Mouse (Mus musculus) lung, embryonic 16.5 days (tissue): Measurements from ENCODE around the gene Pdia5. TPM values are rescaled to one million over a fixed set of nuclear protein-coding genes. Genes with fewer than 3 reads are reported as not detected.

Source experiments
- ATAC-seq: fragments of 200-750 bp; cut with Nextera tagmentation; 2 replicates; pipeline ENCODE4 v1.8.0; 2017; ENCODE audit warnings: low read depth, mild to moderate bottlenecking, moderate library complexity
- H3K27ac ChIP-seq: fragments of 300-500 bp; sonication (generic); 2 replicates; pipeline ENCODE4 v1.5.1; 2014; ENCODE audit warnings: mild to moderate bottlenecking, control low read depth, low read length
- H3K27me3 ChIP-seq: fragments of 300-500 bp; sonication (generic); 2 replicates; pipeline ENCODE4 v1.6.1; 2014; ENCODE audit warnings: low read depth, low read length, mixed read lengths; ENCODE audit not compliant: control insufficient read depth, insufficient read depth
- H3K36me3 ChIP-seq: fragments of 300-500 bp; sonication (generic); 2 replicates; pipeline ENCODE4 v1.6.1; 2014; ENCODE audit warnings: low read length; ENCODE audit not compliant: control insufficient read depth, insufficient read depth
- H3K4me1 ChIP-seq: fragments of 300-500 bp; sonication (generic); replicated peaks from 2 replicates; pipeline ENCODE4 v1.6.1; 2014; ENCODE audit warnings: low read length, mixed read lengths; ENCODE audit not compliant: control insufficient read depth, insufficient read depth
- H3K4me2 ChIP-seq: fragments of 300-500 bp; sonication (generic); 2 replicates; pipeline ENCODE4 v1.6.1; 2014; ENCODE audit warnings: low read depth, low read length, control low read depth
- H3K4me3 ChIP-seq: fragments of 300-500 bp; sonication (generic); 2 replicates; pipeline ENCODE4 v1.5.1; 2014; ENCODE audit warnings: mild to moderate bottlenecking, low read length, control low read depth
- H3K9ac ChIP-seq: fragments of 300-500 bp; sonication (generic); 2 replicates; pipeline ENCODE4 v1.6.1; 2014; ENCODE audit warnings: low read length, control low read depth
- H3K9me3 ChIP-seq: fragments of 300-500 bp; sonication (generic); 2 replicates; pipeline ENCODE4 v1.6.1; 2016; ENCODE audit warnings: low read length; ENCODE audit not compliant: control insufficient read depth
- WGBS: fragments of 180-500 bp; shearing (Covaris S2); extraction: QIAGEN DNeasy Blood & Tissue Kit; methylation state at CpG from one replicate; pipeline ENCODE4 v1.1.7; 2014; 5-methylcytosine and 5-hydroxymethylcytosine counted together
- polyA plus RNA-seq: library from polyadenylated mRNA; unstranded; fragments of >200 nt; fragmentation: Nextera tagmentation; extraction: Ambion mirVana; gene quantifications from 2 replicates; pipeline ENCODE4 v1.2.1, GENCODE M21; 2015

The Pdia5 gene
- polyA plus RNA-seq, 1 experiment from 2014 or later = 40.3 TPM

GRCm38 (mm10) chr16:35458297-35458696, 32.4 kb downstream of the Pdia5 start:
- Histone ChIP-seq H3K36me3 (peaks cover 5% of the 10 kb centered on the region; the same call in 1 of the 2 replicates), H3K27me3 (no peaks in the 10 kb centered on the region), H3K4me1 (no peaks in the 10 kb centered on the region), H3K9ac (no peak overlapping the region), H3K4me2 (no peak overlapping the region), H3K9me3 (no peaks in the 10 kb centered on the region), H3K4me3 (no peak overlapping the region), H3K27ac (no peak overlapping the region)
- no peak for ATAC-seq
- 80% methylated on average over 11 of the region's 11 CpGs for WGBS

- no peaks in the 10 kb centered on the region for H3K4me1 ChIP-seq
- H3K9me3 ChIP-seq = no peaks in the 10 kb centered on the region
- 62% methylated on average over 8 of the region's 8 CpGs for WGBS
- H3K36me3 ChIP-seq = peaks cover 5% of the 10 kb centered on the region; the same call in 1 of the 2 replicates
- H3K9ac ChIP-seq = no peak overlapping the region
- no peak overlapping the region for H3K27ac ChIP-seq
- H3K27me3 ChIP-seq = no peaks in the 10 kb centered on the region
- H3K4me3 ChIP-seq = no peak overlapping the region
- no peak for ATAC-seq
- no peak overlapping the region for H3K4me2 ChIP-seq
Observed at GRCm38 (mm10) chr16:35457488-35457887, 33.2 kb downstream of the Pdia5 start.

GRCm38 (mm10) chr16:35457011-35457419, 33.7 kb downstream of the Pdia5 start:
- H3K4me2 ChIP-seq = no peak overlapping the region
- H3K9ac ChIP-seq = no peak overlapping the region
- 90% methylated on average over 7 of the region's 7 CpGs for WGBS
- H3K4me1 ChIP-seq = no peaks in the 10 kb centered on the region
- no peak overlapping the region for H3K4me3 ChIP-seq
- no peaks in the 10 kb centered on the region for H3K9me3 ChIP-seq
- no peaks in the 10 kb centered on the region for H3K27me3 ChIP-seq
- H3K27ac ChIP-seq = no peak overlapping the region
- H3K36me3 ChIP-seq = peaks cover 5% of the 10 kb centered on the region; the same call in 1 of the 2 replicates
- ATAC-seq = no peak

- Histone ChIP-seq H3K4me1 (no peaks in the 10 kb centered on the region), H3K4me2 (no peak overlapping the region), H3K4me3 (no peak overlapping the region), H3K27ac (no peak overlapping the region), H3K36me3 (peaks cover 3% of the 10 kb centered on the region; the same call in 1 of the 2 replicates), H3K9ac (no peak overlapping the region), H3K27me3 (no peaks in the 10 kb centered on the region), H3K9me3 (no peaks in the 10 kb centered on the region)
- WGBS = 85% methylated on average over 9 of the region's 9 CpGs
- ATAC-seq = no peak
Observed at GRCm38 (mm10) chr16:35456305-35456704, 34.4 kb downstream of the Pdia5 start.

GRCm38 (mm10) chr16:35455822-35456221, 34.9 kb downstream of the Pdia5 start:
- H3K9me3 ChIP-seq = no peaks in the 10 kb centered on the region
- H3K4me1 ChIP-seq = no peaks in the 10 kb centered on the region
- H3K36me3 ChIP-seq = peaks cover 3% of the 10 kb centered on the region; the same call in 1 of the 2 replicates
- H3K4me2 ChIP-seq = no peak overlapping the region
- H3K9ac ChIP-seq = no peak overlapping the region
- 88% methylated on average over 10 of the region's 10 CpGs for WGBS
- H3K27me3 ChIP-seq = no peaks in the 10 kb centered on the region
- no peak for ATAC-seq
- H3K27ac ChIP-seq = no peak overlapping the region
- no peak overlapping the region for H3K4me3 ChIP-seq

- Histone ChIP-seq H3K9ac (no peak overlapping the region), H3K9me3 (no peaks in the 10 kb centered on the region), H3K27me3 (no peaks in the 10 kb centered on the region), H3K36me3 (0 out of 2 replicates have a peak, but pooled peaks cover 2% of the 10 kb centered on the region), H3K27ac (no peak overlapping the region), H3K4me2 (no peak overlapping the region), H3K4me3 (no peak overlapping the region), H3K4me1 (no peaks in the 10 kb centered on the region)
- ATAC-seq = no peak
- WGBS = 91% methylated on average over 16 of the region's 16 CpGs
Observed at GRCm38 (mm10) chr16:35450018-35450630, 40.5 kb downstream of the Pdia5 start.

GRCm38 (mm10) chr16:35442026-35442415, 48.7 kb downstream of the Pdia5 start:
- no peaks in the 10 kb centered on the region for H3K9me3 ChIP-seq
- 85% methylated on average over 4 of the region's 4 CpGs for WGBS
- H3K27ac ChIP-seq = no peak overlapping the region
- H3K9ac ChIP-seq = no peak overlapping the region
- H3K27me3 ChIP-seq = no peaks in the 10 kb centered on the region
- H3K36me3 ChIP-seq = no peaks in the 10 kb centered on the region; the same call in 1 of the 2 replicates
- H3K4me2 ChIP-seq = no peak overlapping the region
- no peaks in the 10 kb centered on the region for H3K4me1 ChIP-seq
- H3K4me3 ChIP-seq = no peak overlapping the region
- ATAC-seq = no peak

- no peaks in the 10 kb centered on the region for H3K4me1 ChIP-seq
- H3K4me2 ChIP-seq = no peak overlapping the region
- no peaks in the 10 kb centered on the region; the same call in 1 of the 2 replicates for H3K36me3 ChIP-seq
- WGBS = 88% methylated on average over 9 of the region's 9 CpGs
- H3K9me3 ChIP-seq = no peaks in the 10 kb centered on the region
- no peaks in the 10 kb centered on the region for H3K27me3 ChIP-seq
- no peak for ATAC-seq
- no peak overlapping the region for H3K4me3 ChIP-seq
- no peak overlapping the region for H3K9ac ChIP-seq
- no peak overlapping the region for H3K27ac ChIP-seq
Observed at GRCm38 (mm10) chr16:35441346-35442025, 49.2 kb downstream of the Pdia5 start.

- no peak overlapping the region for H3K9ac ChIP-seq
- H3K27ac ChIP-seq = no peak overlapping the region
- no peak overlapping the region for H3K4me3 ChIP-seq
- H3K4me1 ChIP-seq = no peaks in the 10 kb centered on the region
- no peaks in the 10 kb centered on the region; the same call in 1 of the 2 replicates for H3K36me3 ChIP-seq
- H3K9me3 ChIP-seq = no peaks in the 10 kb centered on the region
- ATAC-seq = no peak
- H3K4me2 ChIP-seq = no peak overlapping the region
- H3K27me3 ChIP-seq = no peaks in the 10 kb centered on the region
- WGBS = 64% methylated on average over 1 of the region's 1 CpGs
Observed at GRCm38 (mm10) chr16:35439046-35439445, 51.6 kb downstream of the Pdia5 start.
